Mouse (Mus musculus) embryo, embryonic 10.5 days (tissue): ENCODE measurements around the gene Slc38a3.

ENCODE experiments used
- DNase-seq: peaks from one replicate; pipeline ENCODE4 v3.0.0-alpha.2; 2015; ENCODE audit warnings: low spot score

The Slc38a3 gene

GRCm38 (mm10) chr9:107695441-107696105 is 26.2 kb upstream of the Slc38a3 start:
- DNase-seq, result no peak

- DNase-seq, result no peak
Measured at GRCm38 (mm10) chr9:107694627-107695026, 25.3 kb upstream of the Slc38a3 start.

- no peak for DNase-seq
Measured at GRCm38 (mm10) chr9:107693433-107693987, 24.2 kb upstream of the Slc38a3 start.

- DNase-seq, result no peak
Measured at GRCm38 (mm10) chr9:107692785-107693184, 23.5 kb upstream of the Slc38a3 start.

- DNase-seq, result no peak
Measured at GRCm38 (mm10) chr9:107690391-107690790, 21.1 kb upstream of the Slc38a3 start.

- DNase-seq, result no peak
Measured at GRCm38 (mm10) chr9:107688939-107689338, 19.6 kb upstream of the Slc38a3 start.

GRCm38 (mm10) chr9:107688415-107688814 is 19.1 kb upstream of the Slc38a3 start:
- no peak for DNase-seq

GRCm38 (mm10) chr9:107685231-107685981 is 16.1 kb upstream of the Slc38a3 start:
- peak; percentile 75 for DNase-seq

- no peak for DNase-seq
Measured at GRCm38 (mm10) chr9:107682405-107682804, 13.1 kb upstream of the Slc38a3 start.

- no peak for DNase-seq
Measured at GRCm38 (mm10) chr9:107679501-107679900, 10.2 kb upstream of the Slc38a3 start, which contains the start of gene Gnat1. TSS of gene Gnat1 (minus strand) at chr9:107679712.

- DNase-seq, result no peak
Measured at GRCm38 (mm10) chr9:107678861-107679260, 9.5 kb upstream of the Slc38a3 start.

- peak; percentile 89 for DNase-seq
Measured at GRCm38 (mm10) chr9:107677819-107678526, 8.6 kb upstream of the Slc38a3 start.

GRCm38 (mm10) chr9:107677091-107677784 is 7.9 kb upstream of the Slc38a3 start:
- peak; percentile 72 for DNase-seq

- DNase-seq, result no peak
Measured at GRCm38 (mm10) chr9:107676302-107676701, 7.0 kb upstream of the Slc38a3 start.

- peak; percentile 86 for DNase-seq
Measured at GRCm38 (mm10) chr9:107675671-107676301, 6.5 kb upstream of the Slc38a3 start.

- no peak for DNase-seq
Measured at GRCm38 (mm10) chr9:107674609-107675429, 5.5 kb upstream of the Slc38a3 start.

- no peak for DNase-seq
Measured at GRCm38 (mm10) chr9:107670259-107670658, 929 bp upstream of the Slc38a3 start.

GRCm38 (mm10) chr9:107668916-107669315 is 414 bp downstream of the Slc38a3 start:
- DNase-seq, result no peak

- DNase-seq, result no peak
Measured at GRCm38 (mm10) chr9:107668011-107668410, 1.3 kb downstream of the Slc38a3 start.

- DNase-seq, result peak; percentile 86
Measured at GRCm38 (mm10) chr9:107667219-107667618, 2.1 kb downstream of the Slc38a3 start.
